Mouse (Mus musculus): ENCODE results near the gene Zfp809. TPM values are rescaled to one million over a fixed set of nuclear protein-coding genes. Genes with fewer than 3 reads are reported as not detected.
A peak's percentile ranks its signal among the peaks of the same experiment; 100 is the strongest.
"Not testable (repeated sequence)": the region's sequence is repeated elsewhere in the genome, so short reads cannot be mapped to it uniquely, and the experiment has no call there.

Zfp809 gene
- 12.4 and 12.5 TPM in 2 replicates for polyA plus RNA-seq (2016; fragmentation: Nextera tagmentation; extraction: Ambion mirVana)

DNA sequence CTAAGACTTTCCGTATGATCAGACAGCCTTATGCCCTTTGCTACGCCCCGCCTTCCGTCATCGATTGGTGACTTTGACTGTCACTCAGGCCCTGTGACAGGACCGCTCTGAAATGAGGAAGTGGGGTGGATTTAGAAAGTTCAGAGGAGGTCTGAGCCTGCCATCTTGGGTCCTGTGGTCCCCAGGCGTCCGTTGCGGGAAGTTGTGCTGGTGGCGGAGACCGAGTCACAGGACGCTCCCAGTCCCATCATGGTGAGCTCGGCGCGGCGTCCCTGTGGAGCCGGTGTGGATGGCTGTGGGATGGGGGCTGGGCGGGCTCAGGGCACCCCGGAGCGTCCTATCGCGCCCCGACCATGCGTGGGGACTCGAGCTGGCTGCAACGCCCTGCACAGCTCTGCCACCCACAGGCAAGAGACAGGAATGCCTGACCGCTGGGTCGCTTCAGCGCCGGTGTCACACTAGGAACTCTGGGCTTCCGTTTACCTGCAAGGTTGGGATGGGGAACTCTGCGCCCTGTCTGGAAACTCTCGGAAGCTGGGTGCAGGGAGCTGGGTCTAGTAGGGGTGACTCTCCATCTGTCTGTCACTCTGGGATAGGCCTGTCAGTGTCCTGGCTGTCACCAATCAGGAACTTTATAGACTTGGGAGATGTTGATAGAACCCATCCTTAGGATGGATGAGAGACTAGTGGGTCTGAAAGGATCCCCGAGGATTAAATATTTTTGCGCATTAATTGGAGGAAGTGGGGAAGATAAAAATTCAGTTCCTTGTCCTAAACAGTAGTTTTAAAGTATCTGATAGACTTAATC lies at the start of gene Zfp809:
Gene Zfp809, plus strand, starts transcription at position 134 of the 808 bp plus-strand sequence.
- Histone ChIP-seq H3K36me3 (no peaks in the 10 kb centered on the region), H3K9ac (peak within 1 kb of the TSS; percentile 73), H3K27me3 (no peaks in the 10 kb centered on the region), H3K4me2 (replicated peaks) (peak within 1 kb of the TSS; percentile 74), H3K27ac (peak within 1 kb of the TSS; percentile 87), H3K4me1 (no peaks in the 10 kb centered on the region), H3K4me3 (peak within 1 kb of the TSS; percentile 72), H3K9me3 (no peaks in the 10 kb centered on the region)
- WGBS, result 1% methylated on average over 35 of the region's 35 CpGs
- ATAC-seq (ENCODE audit: insufficient number of reproducible peaks, insufficient read depth, low FRiP score, low TSS enrichment), result peak; percentile 98

DNA sequence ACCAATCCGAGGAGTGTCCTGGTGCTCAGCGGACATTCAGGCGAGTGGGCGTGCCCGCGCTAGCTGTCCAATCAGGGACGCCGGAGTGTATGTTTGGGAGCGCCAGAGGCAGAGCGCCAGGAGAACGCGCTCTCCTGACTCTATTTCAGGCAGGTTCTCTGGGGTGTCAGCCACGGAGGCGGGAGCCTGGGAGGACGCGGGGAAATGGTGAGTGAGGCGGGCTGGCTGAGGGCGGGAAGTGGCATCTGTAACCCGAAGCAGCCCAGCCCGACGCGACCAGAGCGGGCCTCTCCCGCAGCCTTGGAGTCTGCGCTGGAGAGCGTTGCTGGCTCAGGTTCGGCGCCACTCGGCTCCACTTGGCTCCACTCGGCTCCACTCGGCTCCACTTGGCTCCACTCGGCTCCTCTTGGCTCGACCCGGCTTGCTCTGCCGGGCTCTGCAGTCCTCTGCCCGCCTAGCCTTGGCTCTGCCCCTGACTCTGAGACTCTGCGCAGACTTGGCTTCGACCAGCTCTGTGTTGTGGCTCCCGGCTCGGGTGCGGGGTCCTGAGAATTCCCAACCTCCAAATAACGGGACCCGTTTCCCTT lies 37.4 kb upstream of the Zfp809 start, which contains the start of gene Zfp872:
Gene Zfp872, plus strand, starts transcription at position 66 of the 587 bp plus-strand sequence.
- Histone ChIP-seq H3K4me2 (replicated peaks) (peak within 1 kb of the TSS; percentile 69), H3K27me3 (no peaks in the 10 kb centered on the region), H3K9me3 (peaks cover 9% of the 10 kb centered on the region; the same call in 1 of the 2 replicates), H3K4me1 (no peaks in the 10 kb centered on the region; the same call in 1 of the 2 replicates), H3K4me3 (peak within 1 kb of the TSS; percentile 41), H3K9ac (peak within 1 kb of the TSS; percentile 34), H3K27ac (no peak within 1 kb of the TSS), H3K36me3 (no peaks in the 10 kb centered on the region)
- 15% methylated on average over 43 of the region's 43 CpGs for WGBS
- peak; percentile 69 for ATAC-seq (ENCODE audit: insufficient number of reproducible peaks, insufficient read depth, low FRiP score, low TSS enrichment)

DNA sequence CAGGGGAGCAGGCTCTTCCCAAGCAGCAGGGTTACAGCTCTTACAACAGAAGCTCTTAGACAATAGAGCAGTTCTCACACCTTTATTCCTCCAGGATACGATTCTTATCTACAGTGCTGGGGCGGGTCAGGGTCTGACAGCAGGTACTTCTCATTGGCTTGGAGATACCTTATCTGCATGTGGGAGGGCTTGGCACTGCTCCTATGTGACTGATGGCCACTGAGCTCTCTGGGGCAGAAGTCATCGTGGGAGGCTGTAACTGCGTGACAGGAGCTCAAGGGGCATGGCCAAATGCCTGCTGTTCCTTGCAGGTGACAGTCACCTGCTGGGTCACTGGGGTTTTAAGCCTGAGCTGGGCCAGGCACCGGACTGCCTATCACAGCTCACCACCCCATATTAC lies 29.1 kb upstream of the Zfp809 start:
- peaks cover 21% of the 10 kb centered on the region for H3K9me3 ChIP-seq
- H3K27me3 ChIP-seq, result no peaks in the 10 kb centered on the region
- no peak overlapping the region for H3K4me2 ChIP-seq (replicated peaks)
- no peak overlapping the region for H3K27ac ChIP-seq
- no peaks in the 10 kb centered on the region for H3K4me1 ChIP-seq
- WGBS, result 43% methylated on average over 5 of the region's 5 CpGs
- no peak for ATAC-seq (ENCODE audit: insufficient number of reproducible peaks, insufficient read depth, low FRiP score, low TSS enrichment)
- H3K4me3 ChIP-seq, result no peak overlapping the region
- H3K9ac ChIP-seq, result no peak overlapping the region
- no peaks in the 10 kb centered on the region for H3K36me3 ChIP-seq

DNA sequence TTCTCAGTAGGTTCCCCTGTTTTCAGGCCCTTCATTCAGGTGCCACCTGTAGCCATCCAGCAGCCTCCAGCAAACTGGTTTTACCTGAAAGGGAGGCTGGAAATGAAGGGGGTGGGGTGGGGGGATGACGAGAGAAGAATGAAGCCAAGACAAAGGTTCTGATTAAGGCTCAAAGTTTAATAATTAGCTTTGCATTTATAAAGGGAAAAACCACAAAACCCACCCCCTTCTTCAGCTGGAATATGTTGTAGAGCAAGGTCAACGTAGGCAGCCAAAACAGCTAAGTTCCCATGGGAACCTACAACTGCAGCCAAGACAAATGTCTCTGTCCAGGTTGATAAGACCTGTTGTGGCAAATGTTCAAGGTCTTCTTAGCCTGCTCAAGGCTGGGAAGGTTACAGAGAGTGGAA lies 11.7 kb upstream of the Zfp809 start:
- H3K4me1 ChIP-seq, result no peaks in the 10 kb centered on the region
- 62% methylated on average over 2 of the region's 2 CpGs for WGBS
- no peak overlapping the region for H3K9ac ChIP-seq
- H3K9me3 ChIP-seq, result no peaks in the 10 kb centered on the region
- ATAC-seq (ENCODE audit: insufficient number of reproducible peaks, insufficient read depth, low FRiP score, low TSS enrichment), result no peak
- H3K36me3 ChIP-seq, result no peaks in the 10 kb centered on the region
- no peak overlapping the region for H3K4me3 ChIP-seq
- H3K27ac ChIP-seq, result no peak overlapping the region
- H3K27me3 ChIP-seq, result no peaks in the 10 kb centered on the region
- H3K4me2 ChIP-seq (replicated peaks), result no peak overlapping the region

DNA sequence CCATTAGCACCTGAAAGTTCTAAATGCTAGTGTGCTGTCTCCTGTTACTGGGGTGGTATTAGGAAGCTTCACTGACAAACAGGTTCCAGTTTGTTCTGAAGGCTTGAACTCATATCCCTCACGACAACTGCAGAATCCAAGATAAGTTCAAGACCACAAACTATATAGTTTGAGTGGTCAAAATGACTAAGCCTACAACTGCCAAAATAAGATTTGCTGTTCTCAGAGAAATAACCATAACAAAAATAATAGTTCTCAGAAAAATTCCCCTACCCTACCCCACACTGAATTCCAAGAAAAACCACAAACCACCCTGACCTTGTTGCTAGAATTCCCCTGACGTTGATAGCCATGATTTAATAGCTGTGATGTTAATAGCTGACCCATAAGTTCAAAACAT lies 11.0 kb upstream of the Zfp809 start:
- H3K9ac ChIP-seq, result no peak overlapping the region
- no peak for ATAC-seq (ENCODE audit: insufficient number of reproducible peaks, insufficient read depth, low FRiP score, low TSS enrichment)
- no peaks in the 10 kb centered on the region for H3K9me3 ChIP-seq
- H3K4me2 ChIP-seq (replicated peaks), result no peak overlapping the region
- H3K4me3 ChIP-seq, result no peak overlapping the region
- 82% methylated on average over 2 of the region's 2 CpGs for WGBS
- H3K27me3 ChIP-seq, result no peaks in the 10 kb centered on the region
- no peaks in the 10 kb centered on the region for H3K36me3 ChIP-seq
- H3K4me1 ChIP-seq, result no peaks in the 10 kb centered on the region
- H3K27ac ChIP-seq, result no peak overlapping the region

DNA sequence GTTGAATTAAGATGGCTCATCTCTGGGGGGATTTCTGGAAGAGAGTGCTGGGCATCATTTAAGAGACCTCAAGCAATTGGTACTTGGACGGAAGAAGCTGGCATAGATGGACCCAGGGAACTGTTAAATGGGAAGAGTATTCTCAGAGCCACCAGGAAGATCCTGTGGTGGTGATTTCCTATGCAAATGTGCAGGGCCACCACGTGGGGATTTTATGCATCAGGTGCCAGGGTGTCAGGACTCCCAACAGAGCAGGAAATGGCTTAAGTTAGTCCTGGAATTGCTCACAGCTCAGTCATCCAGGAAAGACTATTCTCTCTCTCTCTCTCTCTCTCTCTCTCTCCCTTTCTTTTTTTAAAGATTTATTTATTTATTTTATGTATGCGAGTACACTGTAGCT lies 8.8 kb upstream of the Zfp809 start:
- Histone ChIP-seq H3K36me3 (no peaks in the 10 kb centered on the region), H3K9me3 (no peaks in the 10 kb centered on the region), H3K4me2 (replicated peaks) (no peak overlapping the region), H3K4me3 (no peak overlapping the region), H3K27ac (no peak overlapping the region), H3K27me3 (no peaks in the 10 kb centered on the region), H3K9ac (no peak overlapping the region), H3K4me1 (no peaks in the 10 kb centered on the region)
- ATAC-seq (ENCODE audit: insufficient number of reproducible peaks, insufficient read depth, low FRiP score, low TSS enrichment), result no peak
- WGBS, result 53% methylated on average over 3 of the region's 3 CpGs

DNA sequence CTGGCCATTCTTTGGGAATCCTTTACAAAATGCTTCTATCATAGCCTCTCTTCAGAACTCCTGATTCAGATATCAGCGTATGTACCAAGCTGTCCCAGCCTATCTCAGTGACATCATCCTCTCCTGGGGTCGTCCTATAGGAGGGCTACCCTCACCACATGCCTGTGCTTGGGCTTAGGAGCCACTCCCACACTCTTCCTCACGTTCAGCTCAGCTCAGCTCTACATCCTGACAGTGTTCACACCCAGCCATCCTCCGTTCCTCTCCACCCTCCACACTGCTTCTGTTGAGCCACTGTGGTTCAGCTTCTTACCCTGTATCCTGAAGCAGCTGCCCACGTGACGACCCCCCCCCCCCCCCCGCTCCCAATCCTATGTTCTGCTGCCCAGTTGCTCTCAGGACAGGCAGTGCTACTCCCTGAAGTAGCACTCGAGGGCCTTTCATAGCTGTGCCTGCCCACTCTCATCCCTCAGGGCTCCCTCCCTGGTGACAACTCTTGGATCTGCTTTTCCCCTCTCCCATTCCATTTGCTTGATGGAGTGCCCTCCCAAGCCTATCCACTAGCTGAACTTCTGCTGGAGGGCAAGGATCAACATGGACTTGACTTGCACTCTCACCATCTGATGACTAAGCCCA lies 7.5 kb upstream of the Zfp809 start:
- WGBS, result 51% methylated on average over 6 of the region's 8 CpGs
- ATAC-seq (ENCODE audit: insufficient number of reproducible peaks, insufficient read depth, low FRiP score, low TSS enrichment), result no peak

DNA sequence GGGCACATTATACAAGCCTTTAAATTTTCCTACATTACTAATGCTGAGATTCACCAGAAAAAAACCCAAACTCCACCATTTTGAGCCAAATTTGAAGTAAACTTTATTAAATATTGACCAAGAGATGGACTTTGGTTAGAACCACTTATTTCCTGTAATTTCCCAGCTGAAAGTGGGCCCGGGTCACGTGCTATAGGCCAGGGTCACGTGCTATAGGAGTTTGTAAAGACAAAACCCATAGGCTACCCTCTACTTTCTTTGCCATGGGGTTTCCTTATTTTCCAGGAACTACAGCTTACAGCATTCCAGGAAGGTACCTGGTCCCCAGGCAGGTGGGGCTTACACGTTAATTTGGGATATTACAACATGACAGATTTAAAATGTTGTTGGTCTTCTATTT lies 1.4 kb upstream of the Zfp809 start:
- H3K4me1 ChIP-seq, result no peaks in the 10 kb centered on the region
- 93% methylated on average over 4 of the region's 4 CpGs for WGBS

More for the DNA sequence above, 7.5 kb upstream of the Zfp809 start:
- H3K4me1 ChIP-seq, result no peaks in the 10 kb centered on the region
- H3K9ac ChIP-seq, result no peak overlapping the region
- H3K27ac ChIP-seq, result no peak overlapping the region
- no peaks in the 10 kb centered on the region for H3K27me3 ChIP-seq
- H3K9me3 ChIP-seq, result no peaks in the 10 kb centered on the region
- no peaks in the 10 kb centered on the region for H3K36me3 ChIP-seq
- H3K4me3 ChIP-seq, result no peak overlapping the region
- no peak overlapping the region for H3K4me2 ChIP-seq (replicated peaks)

DNA sequence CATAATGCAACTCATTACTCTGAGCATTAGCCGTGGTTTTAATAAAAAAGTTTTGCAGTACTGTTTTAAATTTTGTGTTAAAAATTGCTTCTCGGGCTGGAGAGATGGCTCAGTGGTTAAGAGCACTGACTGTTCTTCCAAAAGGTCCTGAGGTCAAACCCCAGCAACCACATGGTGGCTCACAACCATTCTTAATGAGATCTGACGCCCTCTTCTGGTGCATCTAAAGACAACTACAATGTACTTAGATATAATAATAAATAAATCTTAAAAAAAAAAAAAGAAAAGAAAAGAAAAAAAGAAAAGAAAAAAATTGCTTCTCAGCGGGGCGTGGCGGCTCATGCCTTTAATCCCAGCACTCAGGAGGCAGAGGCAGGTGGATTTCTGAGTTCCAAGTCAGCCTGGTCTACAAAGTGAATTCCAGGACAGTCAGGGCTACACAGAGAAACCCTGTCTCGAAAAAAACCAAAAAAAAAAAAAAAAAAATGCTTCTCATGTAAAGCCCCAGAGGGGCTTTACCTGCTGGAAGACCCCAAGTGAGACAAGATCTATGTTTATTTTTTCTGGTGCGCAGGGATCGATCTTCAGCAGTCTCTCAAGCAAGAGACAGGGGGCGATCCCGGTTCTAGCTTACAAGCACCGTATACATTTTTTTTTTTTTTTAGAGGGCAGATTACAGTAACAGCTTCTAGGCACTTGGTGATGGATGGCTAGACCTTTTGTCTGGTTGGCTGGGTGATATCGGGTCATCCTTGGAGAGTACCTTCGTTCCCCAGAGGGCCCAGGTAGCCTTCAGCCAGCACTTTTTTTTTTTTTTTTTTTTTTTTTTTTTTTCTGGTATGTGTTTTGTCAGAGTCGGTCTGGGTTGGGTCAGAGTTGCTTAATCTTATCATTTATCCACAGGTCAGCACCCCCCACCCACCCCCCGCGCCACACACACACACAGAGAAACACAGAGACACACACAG lies 694 bp upstream of the Zfp809 start:
- 23% methylated on average over 17 of the region's 17 CpGs for WGBS
- Histone ChIP-seq H3K27me3 (no peaks in the 10 kb centered on the region), H3K9me3 (no peaks in the 10 kb centered on the region), H3K4me3 (peak overlapping the region; percentile 72), H3K27ac (peak overlapping the region; percentile 87; the same call in 1 of the 2 replicates), H3K36me3 (no peaks in the 10 kb centered on the region), H3K4me2 (replicated peaks) (peak overlapping the region; percentile 74), H3K9ac (peak overlapping the region; percentile 73), H3K4me1 (no peaks in the 10 kb centered on the region)
- ATAC-seq (ENCODE audit: insufficient number of reproducible peaks, insufficient read depth, low FRiP score, low TSS enrichment), result peak; percentile 44; the same call in 1 of the 2 replicates

More for the DNA sequence above, 1.4 kb upstream of the Zfp809 start:
- no peak overlapping the region for H3K27ac ChIP-seq
- no peak for ATAC-seq (ENCODE audit: insufficient number of reproducible peaks, insufficient read depth, low FRiP score, low TSS enrichment)
- H3K4me2 ChIP-seq (replicated peaks), result no peak overlapping the region
- H3K4me3 ChIP-seq, result no peak overlapping the region
- no peak overlapping the region for H3K9ac ChIP-seq
- H3K27me3 ChIP-seq, result no peaks in the 10 kb centered on the region
- no peaks in the 10 kb centered on the region for H3K9me3 ChIP-seq
- no peaks in the 10 kb centered on the region for H3K36me3 ChIP-seq

DNA sequence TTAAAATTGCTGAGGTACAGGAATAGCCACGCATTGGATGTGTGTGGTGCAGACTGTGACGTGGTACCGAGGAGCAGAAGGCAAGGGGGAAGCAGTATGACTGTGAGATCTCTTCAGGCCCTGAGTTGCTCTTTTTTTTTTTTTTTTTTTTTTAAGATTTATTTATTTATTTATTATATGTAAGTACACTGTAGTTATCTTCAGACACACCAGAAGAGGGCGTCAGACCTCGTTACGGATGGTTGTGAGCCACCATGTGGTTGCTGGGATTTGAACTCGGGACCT lies 817 bp downstream of the Zfp809 start:
- WGBS, result 68% methylated on average over 7 of the region's 7 CpGs
- not testable (repeated sequence) for H3K36me3 ChIP-seq; H3K27ac ChIP-seq; ATAC-seq (ENCODE audit: insufficient number of reproducible peaks, insufficient read depth, low FRiP score, low TSS enrichment); H3K27me3 ChIP-seq; H3K9me3 ChIP-seq; H3K4me1 ChIP-seq
- H3K4me3 ChIP-seq, result peak overlapping the region; percentile 72
- peak overlapping the region; percentile 74 for H3K4me2 ChIP-seq (replicated peaks)
- peak overlapping the region; percentile 73; the same call in 1 of the 2 replicates for H3K9ac ChIP-seq

DNA sequence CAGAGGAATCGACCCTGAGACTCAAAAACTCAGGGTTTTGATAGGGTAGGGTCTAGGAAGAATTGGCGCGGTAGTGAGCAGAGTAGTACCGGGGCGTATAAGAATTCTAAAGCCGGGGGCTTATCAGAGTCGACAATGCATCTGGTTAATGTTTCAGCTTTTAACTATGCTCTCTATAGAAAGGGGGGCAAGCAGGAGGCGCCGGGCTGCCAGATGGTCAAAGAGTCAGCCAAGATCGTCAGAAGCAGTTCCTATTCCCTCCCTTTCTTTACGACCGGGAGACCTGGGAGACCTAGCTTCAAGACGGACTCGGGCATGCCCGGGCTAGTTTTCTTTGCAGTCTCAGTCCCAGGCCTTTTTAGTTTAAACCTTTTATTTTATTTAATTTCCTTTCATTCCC lies 1.3 kb downstream of the Zfp809 start:
- 91% methylated on average over 15 of the region's 15 CpGs for WGBS
- Histone ChIP-seq H3K36me3 (no peaks in the 10 kb centered on the region), H3K4me1 (no peaks in the 10 kb centered on the region), H3K27me3 (no peaks in the 10 kb centered on the region), H3K4me3 (no peak overlapping the region), H3K27ac (no peak overlapping the region), H3K9ac (no peak overlapping the region), H3K9me3 (no peaks in the 10 kb centered on the region), H3K4me2 (replicated peaks) (no peak overlapping the region)
- no peak for ATAC-seq (ENCODE audit: insufficient number of reproducible peaks, insufficient read depth, low FRiP score, low TSS enrichment)
